Mouse (Mus musculus): ENCODE data around the gene Olfr1366. TPM values are rescaled to one million over a fixed set of nuclear protein-coding genes. Genes with fewer than 3 reads are reported as not detected.
"Not testable (repeated sequence)": the region's sequence is repeated elsewhere in the genome, so short reads cannot be mapped to it uniquely, and the experiment has no call there.

The Olfr1366 gene
- not detected in 2 replicates for polyA plus RNA-seq (2012; rRNA removed)

GRCm38 (mm10) chr13:21542708-21543107 lies at the start of gene Olfr1366:
Gene Olfr1366, minus strand, starts transcription at chr13:21542808.
- DNase-seq (ENCODE audit: low spot score): no peak

DNA sequence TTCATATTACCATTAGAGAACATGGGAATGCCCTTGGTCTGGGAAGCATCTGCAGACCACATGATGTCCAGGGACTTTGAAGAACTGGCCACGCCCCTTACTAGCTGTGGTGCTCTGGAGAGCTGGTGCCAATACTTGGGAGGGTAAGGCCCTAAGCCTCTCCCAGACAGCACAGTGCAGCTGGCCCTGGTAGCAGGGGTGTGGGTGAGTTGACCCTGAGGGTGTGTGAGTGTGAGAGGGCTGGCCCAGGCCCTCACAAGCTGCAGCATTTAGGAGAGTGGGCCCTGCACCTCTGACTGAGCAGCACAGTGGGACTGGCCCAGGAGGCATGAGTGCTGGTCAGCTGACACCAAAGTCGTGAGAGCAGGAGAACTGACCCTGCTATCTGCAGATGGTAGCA lies 49.0 kb upstream of the Olfr1366 start:
- no peak for DNase-seq (ENCODE audit: low spot score)

GRCm38 (mm10) chr13:21581659-21582058 lies 39.1 kb upstream of the Olfr1366 start, which contains the start of gene Olfr1364:
Gene Olfr1364, minus strand, starts transcription at chr13:21581759.
- no peak for DNase-seq (ENCODE audit: low spot score)

GRCm38 (mm10) chr13:21559793-21560192 lies 17.2 kb upstream of the Olfr1366 start, which contains the start of gene Olfr1535:
Gene Olfr1535, minus strand, starts transcription at chr13:21559893.
- no peak for DNase-seq (ENCODE audit: low spot score)

DNA sequence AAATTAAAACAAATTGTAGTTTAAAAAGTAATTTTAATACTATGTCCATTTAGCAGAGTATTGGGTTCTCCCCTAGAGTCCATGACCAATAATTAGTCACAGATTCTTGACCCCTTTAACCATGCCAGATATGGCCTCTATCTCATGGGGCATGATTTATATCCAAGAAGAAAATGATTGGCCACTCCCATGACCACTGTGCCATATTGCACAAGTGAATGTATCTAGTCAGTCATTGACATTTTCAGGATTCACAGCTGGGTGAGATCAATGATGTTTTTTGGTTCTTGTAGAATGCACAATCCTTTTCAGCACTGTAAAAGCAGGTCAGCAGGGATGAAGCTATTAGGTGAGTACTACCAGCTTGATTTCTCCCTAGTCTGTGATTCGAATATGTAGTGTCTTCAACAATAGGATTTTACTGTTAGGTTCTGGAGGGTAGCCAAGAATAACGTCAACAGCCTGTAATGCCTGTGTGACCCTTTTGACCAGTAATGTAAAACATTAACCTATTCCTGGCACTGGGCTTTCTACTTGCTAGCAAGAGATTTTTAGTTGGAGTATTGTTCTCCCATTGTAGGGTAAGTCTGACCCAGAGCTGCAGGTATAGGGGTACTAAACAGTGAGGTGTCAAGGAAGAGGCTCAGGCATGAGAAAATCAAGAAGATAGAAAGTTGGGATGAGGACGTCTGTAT lies 8.0 kb upstream of the Olfr1366 start:
- no peak for DNase-seq (ENCODE audit: low spot score)

DNA sequence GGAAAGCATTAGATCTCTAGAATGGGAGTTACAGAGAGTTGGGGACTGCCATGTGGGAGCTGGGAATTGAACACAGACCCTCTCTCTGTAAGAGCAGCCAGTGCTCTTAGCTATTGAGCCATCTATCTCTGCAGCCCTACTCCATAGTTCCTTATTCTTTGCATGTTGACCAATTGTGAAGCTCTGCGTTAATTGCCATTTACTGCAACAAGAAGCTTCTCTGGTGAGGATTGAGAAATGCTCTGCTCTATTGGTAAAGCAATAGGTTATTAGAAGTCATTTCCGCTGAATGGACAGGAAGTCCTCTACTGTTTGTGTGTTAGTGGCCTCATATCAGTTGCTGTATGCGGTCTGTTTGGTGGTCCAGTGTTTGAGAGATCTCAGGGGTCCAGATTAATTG lies 6.9 kb upstream of the Olfr1366 start:
- DNase-seq (ENCODE audit: low spot score): no peak

DNA sequence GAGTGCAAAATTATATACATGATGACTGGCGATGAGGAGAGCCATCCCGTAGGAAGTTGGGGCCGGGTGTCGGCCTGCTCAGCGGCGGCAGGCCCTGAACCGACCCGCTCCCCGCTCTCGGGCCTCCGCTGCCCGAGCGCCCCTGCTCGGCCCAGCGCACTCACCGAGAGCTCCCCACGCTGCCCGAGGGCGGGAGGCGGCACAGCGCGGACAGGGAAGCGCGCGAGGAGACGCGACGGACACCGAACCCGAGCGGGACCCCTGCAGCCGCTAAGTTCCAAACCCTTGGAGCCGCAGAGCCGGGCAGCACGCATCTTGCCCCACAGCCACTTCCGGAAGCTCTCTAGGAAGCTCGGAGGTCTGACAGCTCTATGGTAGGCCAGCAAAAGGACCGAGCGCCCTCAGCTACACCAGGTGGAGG lies 11.8 kb downstream of the Olfr1366 start, which contains the start of gene Zkscan8:
TSS of gene Zkscan8 (minus strand) at position 340 of the 421 bp plus-strand sequence.
- DNase-seq (ENCODE audit: low spot score): peak; percentile 87

- DNase-seq (ENCODE audit: low spot score): no peak
These were observed 12.5 kb downstream of the Olfr1366 start for GRCm38 (mm10) chr13:21530136-21530535.

GRCm38 (mm10) chr13:21506221-21506649 lies 36.4 kb downstream of the Olfr1366 start:
- peak; percentile 58 for DNase-seq (ENCODE audit: low spot score)

- no peak for DNase-seq (ENCODE audit: low spot score)
These were observed 40.3 kb downstream of the Olfr1366 start for GRCm38 (mm10) chr13:21502296-21502695.

GRCm38 (mm10) chr13:21501182-21501581 lies 41.4 kb downstream of the Olfr1366 start, which contains the start of gene Gm11273:
Gene Gm11273, minus strand, starts transcription at chr13:21501418.
- not testable (repeated sequence) for DNase-seq (ENCODE audit: low spot score)

DNA sequence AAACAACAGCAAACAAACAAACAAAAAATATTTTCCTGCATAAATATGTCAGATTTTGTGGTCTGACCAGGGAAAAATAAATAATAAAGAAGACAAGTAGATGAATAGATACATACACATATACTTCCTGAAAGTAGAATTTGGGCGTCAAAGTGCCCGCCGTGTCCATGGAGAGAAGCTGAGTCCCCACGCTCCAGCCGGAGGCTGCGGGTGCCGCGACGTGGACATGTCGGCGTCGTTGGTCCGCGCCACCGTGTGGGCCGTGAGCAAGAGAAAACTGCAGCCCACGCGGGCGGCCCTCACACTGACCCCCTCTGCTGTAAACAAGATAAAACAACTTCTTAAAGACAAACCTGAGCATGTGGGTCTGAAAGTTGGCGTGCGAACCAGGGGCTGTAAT lies 47.5 kb downstream of the Olfr1366 start, which contains the start of gene AK157302:
TSS of gene AK157302 (plus strand) at position 144 of the 400 bp plus-strand sequence.
- DNase-seq (ENCODE audit: low spot score): no peak

- DNase-seq (ENCODE audit: low spot score): no peak
These were observed 49.8 kb downstream of the Olfr1366 start for GRCm38 (mm10) chr13:21492847-21493246.

DNA sequence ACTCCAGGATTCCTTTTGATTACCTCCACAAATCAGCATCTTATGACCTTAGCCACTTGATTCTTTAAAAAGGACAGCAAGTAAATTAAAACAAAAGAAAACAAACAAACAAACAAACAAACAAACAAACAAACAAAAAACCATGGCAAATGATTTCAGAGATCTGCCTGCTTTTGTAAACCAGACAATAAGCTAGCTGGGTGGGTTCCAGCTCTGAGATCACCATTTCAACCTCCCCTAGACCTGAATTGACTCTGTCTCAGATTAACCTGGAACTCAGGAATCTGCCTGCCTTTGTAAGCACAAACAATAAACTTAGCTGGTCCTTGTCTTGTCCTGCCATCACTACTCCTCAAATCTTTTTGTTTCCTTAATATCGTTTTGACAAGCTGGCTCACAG lies 55.7 kb downstream of the Olfr1366 start:
- no peak for DNase-seq (ENCODE audit: low spot score)

Other genes starting within 250 kb of the Olfr1366 start
- gene Gpx6, start 230.7 kb downstream of the Olfr1366 start, polyA plus RNA-seq (2012; rRNA removed): not detected in 2 replicates
- gene Olfr1367, start 195.9 kb downstream of the Olfr1366 start, polyA plus RNA-seq (2012; rRNA removed): not detected in 2 replicates
- 7.9 and 8.0 TPM in 2 replicates for gene Zscan12, start 180.0 kb downstream of the Olfr1366 start, polyA plus RNA-seq (2012; rRNA removed)
- 56.6 and 76.3 TPM in 2 replicates for gene Zkscan3, start 140.1 kb downstream of the Olfr1366 start, polyA plus RNA-seq (2012; rRNA removed)
- 2.2 and 2.5 TPM in 2 replicates for gene Pgbd1, start 101.8 kb downstream of the Olfr1366 start, polyA plus RNA-seq (2012; rRNA removed)
- gene Zscan26, start 89.1 kb downstream of the Olfr1366 start, polyA plus RNA-seq (2012; rRNA removed): 69.8 and 74.6 TPM in 2 replicates
- gene Nkapl, start 74.3 kb downstream of the Olfr1366 start, polyA plus RNA-seq (2012; rRNA removed): 1.0 and 1.1 TPM in 2 replicates
- 3.2 and 3.6 TPM in 2 replicates for gene Zkscan4, start 63.9 kb downstream of the Olfr1366 start, polyA plus RNA-seq (2012; rRNA removed)
- gene Gm10065, start 63.4 kb downstream of the Olfr1366 start, polyA plus RNA-seq (2012; rRNA removed): not detected in 2 replicates
- gene AK157302, start 47.6 kb downstream of the Olfr1366 start, polyA plus RNA-seq (2012; rRNA removed): 0.86 and 1.2 TPM in 2 replicates
- gene Gm11273, start 41.4 kb downstream of the Olfr1366 start, polyA plus RNA-seq (2012; rRNA removed): 21.2 and 21.6 TPM in 2 replicates
- 8.4 and 8.6 TPM in 2 replicates for gene Zkscan8, start 11.7 kb downstream of the Olfr1366 start, polyA plus RNA-seq (2012; rRNA removed)
- gene Olfr1535, start 17.1 kb upstream of the Olfr1366 start, polyA plus RNA-seq (2012; rRNA removed): not detected in 2 replicates
- gene Olfr1364, start 39.0 kb upstream of the Olfr1366 start, polyA plus RNA-seq (2012; rRNA removed): not detected in 2 replicates
- gene Olfr1362, start 71.2 kb upstream of the Olfr1366 start, polyA plus RNA-seq (2012; rRNA removed): not detected in 2 replicates
- gene Olfr11, start 99.7 kb upstream of the Olfr1366 start, polyA plus RNA-seq (2012; rRNA removed): not detected in 2 replicates
- not detected in 2 replicates for gene Olfr1361, start 120.6 kb upstream of the Olfr1366 start, polyA plus RNA-seq (2012; rRNA removed)
- not detected in 2 replicates for gene Olfr1360, start 134.6 kb upstream of the Olfr1366 start, polyA plus RNA-seq (2012; rRNA removed)
- not detected in 2 replicates for gene Olfr1359, start 155.3 kb upstream of the Olfr1366 start, polyA plus RNA-seq (2012; rRNA removed)
- gene Hist1h2bl, start 173.3 kb upstream of the Olfr1366 start, polyA plus RNA-seq (2012; rRNA removed): 0.91 TPM in 1 of 2 replicates, not detected in the other
- not detected in 2 replicates for gene Hist1h2ai, start 173.6 kb upstream of the Olfr1366 start, polyA plus RNA-seq (2012; rRNA removed)
- gene Hist1h3h, start 174.9 kb upstream of the Olfr1366 start, polyA plus RNA-seq (2012; rRNA removed): not detected in 2 replicates
- gene Hist1h2bm, start 179.2 kb upstream of the Olfr1366 start, polyA plus RNA-seq (2012; rRNA removed): 0.25 TPM in 1 of 2 replicates, not detected in the other
- 1.2 and 1.7 TPM in 2 replicates for gene Hist1h4j, start 192.3 kb upstream of the Olfr1366 start, polyA plus RNA-seq (2012; rRNA removed)
- 1.4 and 1.5 TPM in 2 replicates for gene Hist1h4k, start 207.7 kb upstream of the Olfr1366 start, polyA plus RNA-seq (2012; rRNA removed)
- 0.28 TPM in 1 of 2 replicates, not detected in the other for gene Hist1h2ak, start 211.0 kb upstream of the Olfr1366 start, polyA plus RNA-seq (2012; rRNA removed)
- gene Hist1h2bn, start 211.3 kb upstream of the Olfr1366 start, polyA plus RNA-seq (2012; rRNA removed): 0.96 and 1.9 TPM in 2 replicates
- 0.39 and 0.44 TPM in 2 replicates for gene Hist1h1b, start 237.8 kb upstream of the Olfr1366 start, polyA plus RNA-seq (2012; rRNA removed)
- gene Hist1h3i, start 240.6 kb upstream of the Olfr1366 start, polyA plus RNA-seq (2012; rRNA removed): 0.65 and 0.96 TPM in 2 replicates
- not detected in 2 replicates for gene Hist1h2an, start 244.4 kb upstream of the Olfr1366 start, polyA plus RNA-seq (2012; rRNA removed)
- 0.16 TPM in 1 of 2 replicates, not detected in the other for gene Hist1h2bp, start 244.7 kb upstream of the Olfr1366 start, polyA plus RNA-seq (2012; rRNA removed)

Measured in urinary bladder, adult 2 months (tissue).